Mouse (Mus musculus) midbrain, embryonic 12.5 days (tissue): ENCODE measurements around the gene Loxl1. TPM values are rescaled to one million over a fixed set of nuclear protein-coding genes. Genes with fewer than 3 reads are reported as not detected.

ENCODE experiments used
- ATAC-seq: fragments of 200-750 bp; cut with Nextera tagmentation; 2 replicates; pipeline ENCODE4 v1.8.0; 2017; ENCODE audit warnings: low read depth, moderate TSS enrichment, moderate library complexity; ENCODE audit not compliant: low FRiP score
- H3K27ac ChIP-seq: fragments of 300-500 bp; sonication (generic); replicated peaks from 2 replicates; pipeline ENCODE4 v1.5.1; 2016; ENCODE audit warnings: mild to moderate bottlenecking
- H3K27me3 ChIP-seq: fragments of 300-500 bp; sonication (generic); 2 replicates; pipeline ENCODE4 v1.6.1; 2016; ENCODE audit warnings: mild to moderate bottlenecking
- H3K36me3 ChIP-seq: fragments of 300-500 bp; sonication (generic); 2 replicates; pipeline ENCODE4 v1.6.1; 2016
- H3K4me1 ChIP-seq: fragments of 300-500 bp; sonication (generic); 2 replicates; pipeline ENCODE4 v1.6.1; 2016
- H3K4me2 ChIP-seq: fragments of 300-500 bp; sonication (generic); replicated peaks from 2 replicates; pipeline ENCODE4 v1.6.1; 2016; ENCODE audit warnings: mild to moderate bottlenecking, moderate library complexity
- H3K4me3 ChIP-seq: fragments of 300-500 bp; sonication (generic); 2 replicates; pipeline ENCODE4 v1.5.1; 2016; ENCODE audit warnings: mild to moderate bottlenecking
- H3K9ac ChIP-seq: fragments of 300-500 bp; sonication (generic); replicated peaks from 2 replicates; pipeline ENCODE4 v1.6.1; 2016; ENCODE audit warnings: mild to moderate bottlenecking, moderate library complexity
- H3K9me3 ChIP-seq: fragments of 300-500 bp; sonication (generic); 2 replicates; pipeline ENCODE4 v1.6.1; 2016; ENCODE audit warnings: mild to moderate bottlenecking
- WGBS: fragments of 180-500 bp; shearing (Covaris S2); methylation state at CpG from one replicate; pipeline ENCODE4 v1.1.7; 2016; 5-methylcytosine and 5-hydroxymethylcytosine counted together
- polyA plus RNA-seq: library from polyadenylated mRNA; unstranded; fragments of >200 nt; fragmentation: Nextera tagmentation; extraction: Ambion mirVana; gene quantifications from 2 replicates; pipeline ENCODE4 v1.2.1, GENCODE M21; 2016

Gene Loxl1
- polyA plus RNA-seq, 1 experiment from 2014 or later = 20.1 TPM

DNA sequence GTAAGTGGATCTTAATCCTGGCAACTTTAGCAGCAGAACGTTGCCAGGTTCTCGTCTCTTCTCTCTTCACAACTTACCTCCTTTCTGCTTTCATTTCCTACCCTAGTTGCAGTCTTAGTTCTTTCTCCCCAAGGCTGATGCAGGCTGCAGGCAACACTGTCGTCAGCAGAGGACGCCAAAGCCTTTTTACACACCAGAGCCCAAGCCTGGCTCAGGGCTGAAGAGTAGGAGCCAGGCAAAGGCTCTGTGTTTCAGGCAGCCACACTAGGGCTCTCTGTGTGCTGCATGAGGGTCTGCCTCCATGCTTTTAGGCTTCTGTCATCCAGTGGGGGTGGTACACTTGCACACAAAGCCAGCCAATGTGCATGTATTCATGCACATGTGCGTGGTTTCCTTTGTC, 17.3 kb upstream of the Loxl1 start:
- WGBS = 29% methylated on average over 5 of the region's 5 CpGs

DNA sequence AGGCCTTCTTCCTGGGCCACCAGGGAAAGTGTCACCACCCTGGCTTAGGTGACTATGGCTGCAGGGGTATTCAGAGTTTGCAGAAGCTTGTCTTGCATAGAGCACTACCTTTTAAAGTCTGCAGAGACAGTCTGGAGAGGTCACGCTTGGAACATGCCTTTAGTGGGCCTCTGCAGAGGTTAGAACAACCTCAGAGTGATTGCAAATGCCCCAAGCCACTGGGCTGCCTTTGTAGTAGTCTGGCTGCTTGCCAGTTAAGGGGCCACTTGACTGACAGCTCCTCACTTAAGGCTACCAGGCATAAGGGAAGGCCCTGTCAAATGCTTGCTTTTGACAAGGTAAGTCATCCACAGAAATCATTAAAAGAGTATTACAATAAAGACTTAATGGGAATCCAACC, 14.4 kb upstream of the Loxl1 start:
- Histone ChIP-seq H3K4me2 (no peak overlapping the region), H3K9me3 (no peaks in the 10 kb centered on the region), H3K4me1 (peaks cover 10% of the 10 kb centered on the region; the same call in 1 of the 2 replicates), H3K9ac (no peak overlapping the region), H3K4me3 (no peak overlapping the region), H3K27me3 (no peaks in the 10 kb centered on the region), H3K36me3 (no peaks in the 10 kb centered on the region), H3K27ac (no peak overlapping the region)
- ATAC-seq = no peak
- 59% methylated on average over 1 of the region's 1 CpGs for WGBS

More for the DNA sequence above, 17.3 kb upstream of the Loxl1 start:
- peak; percentile 27; the same call in 1 of the 2 replicates for ATAC-seq
- H3K27ac ChIP-seq = no peak overlapping the region
- no peaks in the 10 kb centered on the region for H3K27me3 ChIP-seq
- H3K9me3 ChIP-seq = 0 out of 2 replicates have a peak, but pooled peaks cover 4% of the 10 kb centered on the region
- no peaks in the 10 kb centered on the region for H3K36me3 ChIP-seq
- no peak overlapping the region for H3K4me2 ChIP-seq
- no peak overlapping the region for H3K4me3 ChIP-seq
- peaks cover 10% of the 10 kb centered on the region; the same call in 1 of the 2 replicates for H3K4me1 ChIP-seq
- H3K9ac ChIP-seq = no peak overlapping the region

DNA sequence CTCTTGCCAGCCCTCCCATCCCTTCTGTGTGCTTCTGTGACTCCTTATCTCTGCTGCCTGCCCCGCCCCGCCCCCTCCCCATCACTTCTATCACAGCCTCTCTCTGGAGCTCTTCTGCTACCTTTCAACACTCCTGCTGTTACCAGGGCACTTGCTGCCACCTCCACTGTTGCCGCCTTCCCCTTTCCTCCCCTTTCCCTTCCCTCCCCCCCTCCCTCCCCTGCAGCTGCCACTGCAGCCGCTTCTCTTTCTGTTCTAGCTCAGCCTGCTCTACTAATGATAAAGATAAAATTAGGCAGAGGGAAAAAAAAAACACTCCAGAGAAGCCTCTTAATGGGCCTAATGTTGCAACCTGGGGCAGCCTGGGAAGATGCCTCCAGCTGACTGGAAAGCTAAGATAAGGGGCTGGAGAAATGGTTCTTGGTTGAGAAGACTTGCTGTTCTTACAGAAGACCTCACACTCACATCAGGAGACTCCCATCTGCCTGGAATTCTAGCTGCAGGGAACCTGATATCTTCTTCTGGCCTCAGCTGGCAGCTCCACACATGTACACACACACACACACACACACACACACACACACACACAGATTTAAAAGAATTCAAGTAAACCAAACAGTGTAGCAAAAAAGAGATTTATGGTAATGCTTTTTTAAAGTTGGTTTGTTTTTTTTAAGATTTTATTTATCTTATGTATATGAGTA, 13.6 kb upstream of the Loxl1 start:
- no peak overlapping the region for H3K4me3 ChIP-seq
- peaks cover 10% of the 10 kb centered on the region; the same call in 1 of the 2 replicates for H3K4me1 ChIP-seq
- H3K4me2 ChIP-seq = no peak overlapping the region
- H3K9me3 ChIP-seq = no peaks in the 10 kb centered on the region
- H3K27me3 ChIP-seq = no peaks in the 10 kb centered on the region
- no peak for ATAC-seq
- WGBS = 14% methylated on average over 4 of the region's 4 CpGs
- H3K9ac ChIP-seq = no peak overlapping the region
- no peaks in the 10 kb centered on the region for H3K36me3 ChIP-seq
- 0 out of 2 replicates have a peak overlapping the region, but pooled peaks have one; percentile 25 for H3K27ac ChIP-seq

DNA sequence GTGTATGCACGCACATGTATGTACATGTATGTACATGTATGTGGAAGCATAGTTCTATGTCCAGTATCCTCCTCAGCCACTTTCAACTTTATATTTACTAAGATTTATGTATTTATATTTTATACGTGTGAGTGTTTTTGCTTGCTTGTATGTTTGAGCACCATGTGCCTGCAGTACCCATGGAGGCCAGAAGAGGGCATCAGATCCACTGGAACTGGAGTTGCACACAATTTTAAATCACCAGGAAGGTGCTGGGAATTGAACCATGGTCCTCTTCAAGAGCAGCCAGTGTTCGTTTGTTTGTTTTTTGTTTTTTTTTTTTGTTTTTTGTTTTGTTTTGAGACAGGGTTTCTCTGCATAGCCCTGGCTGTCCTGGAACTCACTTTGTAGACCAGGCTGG, 8.7 kb upstream of the Loxl1 start:
- H3K9me3 ChIP-seq = no peaks in the 10 kb centered on the region
- H3K27ac ChIP-seq = no peak overlapping the region
- no peak overlapping the region for H3K4me2 ChIP-seq
- no peak for ATAC-seq
- H3K36me3 ChIP-seq = no peaks in the 10 kb centered on the region
- H3K4me1 ChIP-seq = peaks cover 6% of the 10 kb centered on the region; the same call in 1 of the 2 replicates
- H3K4me3 ChIP-seq = no peak overlapping the region
- 99% methylated on average over 3 of the region's 3 CpGs for WGBS
- no peaks in the 10 kb centered on the region for H3K27me3 ChIP-seq
- H3K9ac ChIP-seq = no peak overlapping the region

DNA sequence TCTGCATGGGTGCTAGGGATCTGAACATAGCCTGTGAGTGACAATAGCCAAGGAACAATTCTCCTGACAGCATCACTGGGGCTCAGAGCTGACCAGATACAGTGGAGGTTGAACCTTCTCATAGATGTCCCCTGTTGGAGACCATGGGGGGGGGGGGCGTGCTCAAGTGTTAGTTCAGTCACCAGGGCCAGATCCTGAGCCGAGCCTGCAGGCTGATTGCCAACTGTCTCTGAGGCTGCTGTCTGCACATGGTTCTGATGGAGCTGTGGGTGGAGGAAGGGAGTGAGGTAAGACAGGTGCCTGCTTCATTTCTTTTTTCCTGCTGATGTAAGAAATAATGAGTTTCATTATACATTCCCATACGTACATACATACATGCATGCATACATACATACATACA, 5.3 kb upstream of the Loxl1 start:
- Histone ChIP-seq H3K4me3 (no peak overlapping the region), H3K36me3 (no peaks in the 10 kb centered on the region), H3K9me3 (no peaks in the 10 kb centered on the region), H3K4me1 (peaks cover 19% of the 10 kb centered on the region), H3K9ac (no peak overlapping the region), H3K4me2 (no peak overlapping the region), H3K27me3 (peaks cover 3% of the 10 kb centered on the region), H3K27ac (no peak overlapping the region)
- 80% methylated on average over 3 of the region's 3 CpGs for WGBS
- ATAC-seq = no peak

DNA sequence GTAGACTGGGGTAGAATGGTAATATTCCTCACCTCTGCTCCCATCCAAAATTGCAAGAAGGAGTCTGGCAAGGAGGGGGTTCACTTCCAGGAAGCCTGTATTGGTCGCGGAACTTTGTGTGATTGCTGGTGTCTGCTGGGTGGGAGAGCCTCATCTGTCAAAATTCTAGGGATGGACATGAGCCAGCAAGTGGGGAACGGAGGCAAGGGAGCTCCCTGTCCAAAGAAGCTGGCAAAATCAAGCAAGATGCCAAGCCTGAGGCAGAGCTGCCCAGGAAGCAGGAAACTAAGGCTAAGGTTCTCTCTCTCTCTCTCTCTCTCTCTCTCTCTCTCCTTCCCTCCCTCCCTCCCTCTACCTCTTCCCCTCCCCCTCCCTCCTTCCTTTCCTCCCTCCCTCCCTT, 4.4 kb upstream of the Loxl1 start:
- Histone ChIP-seq H3K36me3 (no peaks in the 10 kb centered on the region), H3K4me1 (peaks cover 28% of the 10 kb centered on the region), H3K9me3 (no peaks in the 10 kb centered on the region), H3K4me2 (no peak overlapping the region), H3K4me3 (no peak overlapping the region), H3K9ac (no peak overlapping the region), H3K27ac (no peak overlapping the region), H3K27me3 (peaks cover 13% of the 10 kb centered on the region)
- no peak for ATAC-seq
- WGBS = 83% methylated on average over 3 of the region's 3 CpGs

DNA sequence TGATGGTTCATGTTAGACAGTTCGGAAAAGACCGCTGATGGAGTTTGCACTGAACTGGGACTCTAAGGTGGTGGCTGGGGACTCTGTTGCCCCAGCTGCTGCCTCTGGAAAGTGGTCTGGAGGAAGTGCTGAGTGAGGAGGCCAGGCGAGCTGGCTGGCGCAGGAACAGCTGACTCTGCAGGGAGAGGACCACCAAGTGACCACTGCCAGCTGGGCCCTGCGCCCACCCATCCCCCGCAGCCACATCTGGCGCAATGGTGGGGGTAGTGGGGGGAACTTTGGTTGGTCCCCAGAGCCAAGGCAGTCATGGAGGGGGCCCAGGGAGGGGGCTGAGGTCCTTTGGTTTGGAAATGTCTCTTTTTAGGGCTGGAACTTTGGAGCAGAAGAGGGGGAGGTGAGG, 3.8 kb upstream of the Loxl1 start:
- H3K9me3 ChIP-seq = no peaks in the 10 kb centered on the region
- H3K9ac ChIP-seq = no peak overlapping the region
- ATAC-seq = no peak
- no peak overlapping the region for H3K4me2 ChIP-seq
- no peak overlapping the region for H3K4me3 ChIP-seq
- peaks cover 19% of the 10 kb centered on the region for H3K27me3 ChIP-seq
- no peaks in the 10 kb centered on the region for H3K36me3 ChIP-seq
- WGBS = 75% methylated on average over 7 of the region's 7 CpGs
- H3K27ac ChIP-seq = no peak overlapping the region
- H3K4me1 ChIP-seq = peaks cover 29% of the 10 kb centered on the region

DNA sequence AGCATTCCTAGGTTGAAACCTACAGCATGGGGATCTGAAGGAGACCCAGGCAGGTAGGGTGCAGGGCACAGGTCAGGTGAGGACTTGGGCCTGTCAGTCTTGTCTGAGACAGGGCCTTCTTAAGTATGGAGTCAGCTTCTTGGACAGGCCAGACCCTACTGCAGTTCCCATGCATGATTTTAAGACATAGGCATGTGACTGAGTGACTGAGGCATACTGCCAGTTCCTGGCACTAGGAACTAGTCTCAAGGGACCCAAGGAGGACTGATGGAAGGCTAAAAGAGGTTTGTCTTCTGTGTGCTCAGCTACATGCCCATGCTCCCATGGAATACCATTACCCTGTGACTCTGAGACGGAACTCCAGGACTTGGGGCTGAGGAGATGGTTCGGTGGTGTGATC, 2.9 kb upstream of the Loxl1 start:
- Histone ChIP-seq H3K4me2 (no peak overlapping the region), H3K9me3 (no peaks in the 10 kb centered on the region), H3K9ac (no peak overlapping the region), H3K4me3 (no peak overlapping the region), H3K27ac (no peak overlapping the region), H3K27me3 (peaks cover 28% of the 10 kb centered on the region), H3K36me3 (no peaks in the 10 kb centered on the region), H3K4me1 (peaks cover 29% of the 10 kb centered on the region)
- WGBS = 96% methylated on average over 2 of the region's 2 CpGs
- ATAC-seq = no peak

DNA sequence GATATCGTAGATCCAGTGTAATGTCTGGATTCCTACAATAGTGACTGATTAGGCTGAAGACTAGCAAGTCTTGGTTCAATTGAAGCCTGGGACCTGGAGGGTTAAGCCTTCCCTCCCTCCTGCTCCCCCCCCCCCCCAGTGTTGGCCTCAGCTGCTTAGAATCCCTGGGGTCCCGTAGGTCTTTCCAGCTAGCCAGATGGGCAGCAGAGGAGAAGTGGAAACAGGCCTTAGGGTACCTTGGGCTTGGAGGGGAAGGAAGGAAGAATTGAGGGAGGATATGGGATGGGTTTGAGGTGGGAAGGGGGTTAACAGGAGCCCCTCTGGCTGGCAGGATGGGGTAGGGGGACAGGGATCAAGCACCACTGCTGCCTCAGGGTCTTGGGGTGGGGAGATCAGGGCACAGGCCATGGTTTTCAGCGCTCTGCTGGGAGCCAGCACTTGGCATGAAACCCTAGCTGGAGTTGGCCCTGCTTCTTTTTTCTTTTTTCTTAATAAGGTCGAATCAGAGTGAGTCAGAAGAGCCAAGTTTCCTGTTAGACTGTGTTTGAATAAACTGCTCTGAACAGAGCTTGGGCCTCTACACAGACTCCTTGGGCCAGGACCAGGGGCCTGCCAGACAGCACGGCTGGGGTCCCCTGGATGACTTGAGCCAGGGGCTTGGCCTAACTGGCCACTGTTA, 1.8 kb upstream of the Loxl1 start:
- peak overlapping the region; percentile 60 for H3K27ac ChIP-seq
- H3K9ac ChIP-seq = no peak overlapping the region
- ATAC-seq = no peak

DNA sequence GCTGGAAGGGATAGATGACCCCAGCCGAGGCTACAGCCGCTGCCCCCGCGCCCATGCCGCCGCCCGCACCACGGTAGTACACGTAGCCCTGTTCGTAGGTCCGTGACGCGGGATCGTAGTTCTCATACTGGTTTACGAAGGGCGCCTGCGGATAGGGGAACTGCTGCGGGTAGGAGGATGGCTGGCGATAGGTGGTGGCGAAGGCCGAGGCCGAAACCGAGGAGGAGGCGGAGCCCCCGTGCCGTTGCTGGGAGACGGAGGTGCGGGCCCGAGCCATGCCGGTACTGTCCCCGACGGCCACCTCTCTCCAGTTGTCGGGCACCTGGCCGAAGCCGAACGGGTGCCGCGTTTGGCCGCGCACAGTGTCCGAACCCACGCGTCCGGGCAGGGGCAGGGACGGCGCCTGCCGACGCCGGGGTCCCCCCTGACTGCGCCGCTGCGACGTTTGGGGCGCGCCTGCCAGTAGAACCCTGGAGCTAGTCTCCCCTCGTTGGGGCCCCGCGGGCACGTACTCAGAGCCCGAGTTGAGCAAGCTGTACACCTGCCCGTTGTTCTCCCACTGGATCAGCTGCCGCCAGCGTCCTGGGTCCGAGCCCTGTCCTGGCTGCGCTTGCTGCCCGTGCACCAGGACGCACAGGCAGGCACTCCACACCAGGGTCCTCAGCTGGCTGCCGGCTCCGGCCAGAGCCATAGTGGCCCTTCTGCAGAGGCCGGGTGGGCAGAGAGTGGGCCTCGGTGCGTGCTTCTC, 616 bp downstream of the Loxl1 start:
- peaks cover 38% of the 10 kb centered on the region for H3K4me1 ChIP-seq
- no peaks in the 10 kb centered on the region for H3K36me3 ChIP-seq
- peak overlapping the region; percentile 40 for H3K4me3 ChIP-seq
- ATAC-seq = peak; percentile 53
- peak overlapping the region; percentile 47 for H3K9ac ChIP-seq
- no peaks in the 10 kb centered on the region for H3K9me3 ChIP-seq
- H3K4me2 ChIP-seq = peak overlapping the region; percentile 60
- 2% methylated on average over 72 of the region's 72 CpGs for WGBS
- H3K27me3 ChIP-seq = peaks cover 36% of the 10 kb centered on the region
- H3K27ac ChIP-seq = 0 out of 2 replicates have a peak overlapping the region, but pooled peaks have one; percentile 30

More for the DNA sequence above, 1.8 kb upstream of the Loxl1 start:
- Histone ChIP-seq H3K4me2 (no peak overlapping the region), H3K36me3 (no peaks in the 10 kb centered on the region), H3K9me3 (no peaks in the 10 kb centered on the region), H3K4me3 (no peak overlapping the region), H3K27me3 (peaks cover 36% of the 10 kb centered on the region), H3K4me1 (peaks cover 29% of the 10 kb centered on the region)
- 38% methylated on average over 5 of the region's 5 CpGs for WGBS

DNA sequence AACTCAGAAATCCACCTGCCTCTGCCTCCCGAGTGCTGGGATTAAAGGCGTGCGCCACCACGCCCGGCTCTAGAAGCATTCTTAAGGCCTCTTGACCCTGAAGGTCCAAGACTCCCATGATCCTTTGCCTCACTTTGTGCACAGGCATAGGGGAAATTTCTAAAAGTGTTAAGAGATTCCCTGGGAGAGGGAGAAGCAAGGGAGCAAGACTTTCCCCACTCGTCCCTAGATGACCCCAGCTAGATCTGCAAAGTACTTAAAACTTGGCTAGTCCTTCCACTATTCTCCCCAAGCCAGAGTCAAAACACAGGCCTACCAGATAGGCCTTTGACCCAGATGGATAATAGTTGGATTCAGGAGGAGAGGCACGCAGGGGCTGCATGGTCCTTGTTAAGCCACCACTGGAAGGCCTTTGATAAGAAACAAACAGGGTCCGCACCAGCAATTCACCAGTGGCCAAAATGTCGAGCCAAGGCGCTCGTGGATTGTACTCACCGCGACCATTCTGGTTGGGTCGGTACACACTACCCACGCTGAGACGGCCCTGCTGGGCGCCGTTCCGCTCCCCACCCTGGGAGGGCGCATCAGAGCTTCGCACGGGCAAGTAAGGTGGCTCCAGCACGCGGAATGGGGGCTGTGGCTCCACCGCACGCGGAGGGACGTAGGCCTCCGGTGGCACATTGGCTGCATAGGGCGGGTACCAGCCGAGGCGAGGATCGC, 1.6 kb downstream of the Loxl1 start:
- ATAC-seq = no peak
- H3K4me2 ChIP-seq = peak overlapping the region; percentile 60
- no peaks in the 10 kb centered on the region for H3K9me3 ChIP-seq
- H3K9ac ChIP-seq = no peak overlapping the region; the same call in 1 of the 2 replicates
- H3K27me3 ChIP-seq = peaks cover 36% of the 10 kb centered on the region
- H3K36me3 ChIP-seq = no peaks in the 10 kb centered on the region
- WGBS = 52% methylated on average over 33 of the region's 33 CpGs
- H3K4me1 ChIP-seq = peaks cover 38% of the 10 kb centered on the region
- no peak overlapping the region for H3K27ac ChIP-seq
- H3K4me3 ChIP-seq = peak overlapping the region; percentile 40
